10 mouse cellular contexts compared by ENCODE assay signal in the genomic region with DNA sequence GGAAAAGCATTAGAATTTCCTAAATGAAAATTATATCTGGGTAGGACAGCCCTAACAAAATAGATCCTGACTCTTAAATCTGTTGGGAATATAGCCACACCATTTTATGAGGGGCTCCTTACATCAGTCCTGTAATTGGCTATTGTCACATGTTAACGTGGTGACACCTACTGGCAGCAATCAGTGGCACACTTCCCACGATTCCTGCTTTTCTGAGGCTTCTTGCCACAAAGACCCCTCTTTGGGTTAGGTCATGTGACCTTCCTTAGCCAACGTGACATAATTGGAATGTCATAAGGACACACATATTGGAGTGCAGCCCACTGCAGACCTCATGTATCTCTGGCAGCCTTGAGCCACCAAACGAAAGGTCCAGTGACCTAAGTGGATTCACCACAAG. TPM values are rescaled to one million over a fixed set of nuclear protein-coding genes. Genes with fewer than 3 reads are reported as not detected.
A peak's percentile ranks its signal among the peaks of the same experiment; 100 is the strongest.
DNase-seq lines count a peak whose midpoint lies in the region; ATAC-seq and TF ChIP-seq lines count a peak whose summit lies in the region.
"Had no signal": no experiment of that assay in that cellular context is flagged by ENCODE, and none has a peak within 500 bp of the region (broad histone marks: within the 10 kb centered on the region; RNA-seq: fewer than 3 reads in every experiment).

No protein-coding gene starts in this region.

- H3K4me2 ChIP-seq in kidney, postnatal 0 days (ENCODE audit: low read length): no peak overlapping the region
- H3K4me2 ChIP-seq in kidney, embryonic 14.5 days (replicated peaks; ENCODE audit: low read depth, low read length): no peak overlapping the region

- no peak overlapping the region for H3K9ac ChIP-seq in kidney, postnatal 0 days (ENCODE audit: low read depth, low read length)
- H3K9ac ChIP-seq in kidney, embryonic 14.5 days (ENCODE audit: low read depth, low read length): no peak overlapping the region

- H3K4me1 ChIP-seq in kidney, postnatal 0 days (replicated peaks; ENCODE audit: insufficient read depth, low read length): no peaks in the 10 kb centered on the region
- H3K4me1 ChIP-seq in kidney, embryonic 14.5 days (ENCODE audit: control insufficient read depth, insufficient read depth, low read length): no peaks in the 10 kb centered on the region
- H3K4me1 ChIP-seq in E14TG2a.4 (replicated peaks; ENCODE audit: low read depth, low read length): no peaks in the 10 kb centered on the region

- H3K27me3 ChIP-seq in kidney, postnatal 0 days (ENCODE audit: insufficient read depth, low read length): no peaks in the 10 kb centered on the region
- no peaks in the 10 kb centered on the region for H3K27me3 ChIP-seq in kidney, embryonic 14.5 days (ENCODE audit: control insufficient read depth, insufficient read depth, low read length)
- peaks cover 9% of the 10 kb centered on the region for H3K27me3 ChIP-seq in E14TG2a.4 (ENCODE audit: insufficient read depth, low read length)

- peak; percentile 60 for TF ChIP-seq CTCF in kidney, postnatal 0 days (IDR thresholded peaks at IDR 0.05; ENCODE audit: low read depth)
- TF ChIP-seq CTCF in E14TG2a.4 (conservative IDR thresholded peaks at IDR 0.05; ENCODE audit: low read length): peak; percentile 33

- H3K9me3 ChIP-seq in kidney, postnatal 0 days (replicated peaks; ENCODE audit: low read length): no peaks in the 10 kb centered on the region
- H3K9me3 ChIP-seq in kidney, embryonic 14.5 days (ENCODE audit: control insufficient read depth, low read length): no peaks in the 10 kb centered on the region
- H3K9me3 ChIP-seq in E14TG2a.4 (ENCODE audit: low read length): peaks cover 16% of the 10 kb centered on the region

- no peaks in the 10 kb centered on the region for H3K36me3 ChIP-seq in kidney, postnatal 0 days (ENCODE audit: insufficient read depth, low read length)
- H3K36me3 ChIP-seq in kidney, embryonic 14.5 days (ENCODE audit: control insufficient read depth, insufficient read depth, low read length): no peaks in the 10 kb centered on the region
- H3K36me3 ChIP-seq in E14TG2a.4 (ENCODE audit: insufficient read depth, low read length): no peaks in the 10 kb centered on the region

- H3K4me3 ChIP-seq in kidney, postnatal 0 days (replicated peaks; ENCODE audit: low read depth, low read length): no peak overlapping the region
- no peak overlapping the region for H3K4me3 ChIP-seq in kidney, embryonic 14.5 days (ENCODE audit: low read length)
- no peak overlapping the region for H3K4me3 ChIP-seq in E14TG2a.4 (replicated peaks; ENCODE audit: low read length)

- H3K27ac ChIP-seq in kidney, postnatal 0 days: no peak overlapping the region
- no peak overlapping the region for H3K27ac ChIP-seq in kidney, embryonic 14.5 days (ENCODE audit: low read depth, low read length)

- WGBS in kidney, postnatal 0 days: 33% methylated on average over 4 of the region's 4 CpGs
- WGBS in kidney, embryonic 14.5 days: 28% methylated on average over 4 of the region's 4 CpGs

- no peak for ATAC-seq in kidney, postnatal 0 days (replicated peaks; ENCODE audit: low FRiP score, low read depth)
- ATAC-seq in kidney, embryonic 14.5 days (ENCODE audit: low FRiP score, low TSS enrichment): no peak
- no peak for ATAC-seq in inflammation-experienced regulatory T-cells, adult 6 months

- peak; percentile 69 for DNase-seq in embryo, embryonic 10 days (ENCODE audit: low spot score)
- DNase-seq in embryo, embryonic 9.5 days (ENCODE audit: extremely low spot score): no peak
- DNase-seq in kidney, postnatal 0 days (ENCODE audit: low spot score): no peak
- peak; percentile 51 for DNase-seq in embryo, embryonic 11 days
- no peak for DNase-seq in lung, adult 18-20 months
- DNase-seq: heart, postnatal 36 days; lung, adult 2 months had no signal

RNA-seq across cellular contexts. Expression of gene Kcna5, which starts 26.5 kb away (rescaled TPM):
- polyA plus RNA-seq in kidney, postnatal 0 days (2015; fragmentation: Nextera tagmentation; extraction: Ambion mirVana): 3.0 and 3.5 TPM in 2 replicates
- 1.7 and 4.2 TPM in 2 replicates for polyA plus RNA-seq in kidney, embryonic 14.5 days (2014; fragmentation: Nextera tagmentation; extraction: Ambion mirVana)
- polyA plus RNA-seq in inflammation-experienced regulatory T-cells, adult 6 months (2017; shearing (Covaris generic)): not detected

Comparison
In these comparisons a context has a peak if more than half of its experiments do, and no peak if none do; other contexts are left out.
1. DNase-seq: peak in embryo, embryonic 10 days (single experiment) and embryo, embryonic 11 days (single experiment); none in embryo, embryonic 9.5 days (single experiment), kidney, postnatal 0 days (single experiment) and lung, adult 18-20 months (0 of 2).